Mouse (Mus musculus): ENCODE results near the gene Ebi3.

Ebi3 gene

DNA sequence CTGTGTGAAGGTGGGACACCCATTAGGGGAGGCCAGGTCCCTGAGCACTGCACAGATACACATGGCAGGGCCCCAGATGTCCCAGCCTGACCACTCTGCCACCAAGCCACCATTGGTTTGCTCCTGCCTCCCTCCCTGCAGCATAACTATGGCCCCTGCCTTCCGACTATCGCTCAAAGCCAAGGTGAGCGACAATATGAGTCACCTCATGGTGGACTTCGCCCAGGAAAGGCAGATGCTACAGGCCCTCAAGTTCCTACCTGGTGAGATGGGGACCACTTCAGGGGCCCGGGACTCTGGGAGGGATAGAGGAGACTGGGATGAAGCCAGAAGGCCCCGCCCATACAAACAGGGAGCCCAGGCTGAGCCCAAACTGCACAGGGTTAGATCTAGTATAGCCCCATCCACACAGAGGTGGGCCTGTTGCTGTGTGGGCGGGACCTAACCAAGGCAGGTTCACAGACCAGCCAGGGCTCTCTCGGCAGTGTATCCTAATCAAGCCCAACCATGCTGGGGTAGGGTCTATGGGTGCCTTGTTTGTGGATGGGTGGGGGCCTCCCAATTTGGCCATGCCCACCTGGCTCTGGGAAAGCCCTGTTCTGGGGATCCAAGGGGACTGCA, 37.9 kb downstream of the Ebi3 start:
- in situ Hi-C loops (cut with MboI, MseI): no loop called here

DNA sequence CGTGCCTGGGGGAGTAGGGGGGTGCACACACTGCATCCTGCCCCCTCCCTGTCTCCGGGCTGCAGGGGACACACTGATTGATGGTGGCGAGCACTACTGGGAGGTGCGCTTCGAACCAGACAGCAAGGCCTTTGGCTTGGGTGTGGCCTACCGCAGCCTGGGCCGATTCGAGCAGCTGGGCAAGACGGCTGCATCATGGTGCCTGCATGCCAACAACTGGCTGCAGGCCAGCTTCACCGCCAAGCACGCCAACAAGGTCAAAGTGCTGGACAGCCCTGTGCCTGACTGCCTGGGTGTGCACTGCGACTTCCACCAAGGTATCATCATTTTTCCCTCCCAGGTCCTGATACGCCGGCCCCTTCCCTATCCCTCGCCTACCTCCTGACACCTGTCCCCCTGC, 43.6 kb downstream of the Ebi3 start:
- in situ Hi-C loops (cut with MboI, MseI): no loop called here

DNA sequence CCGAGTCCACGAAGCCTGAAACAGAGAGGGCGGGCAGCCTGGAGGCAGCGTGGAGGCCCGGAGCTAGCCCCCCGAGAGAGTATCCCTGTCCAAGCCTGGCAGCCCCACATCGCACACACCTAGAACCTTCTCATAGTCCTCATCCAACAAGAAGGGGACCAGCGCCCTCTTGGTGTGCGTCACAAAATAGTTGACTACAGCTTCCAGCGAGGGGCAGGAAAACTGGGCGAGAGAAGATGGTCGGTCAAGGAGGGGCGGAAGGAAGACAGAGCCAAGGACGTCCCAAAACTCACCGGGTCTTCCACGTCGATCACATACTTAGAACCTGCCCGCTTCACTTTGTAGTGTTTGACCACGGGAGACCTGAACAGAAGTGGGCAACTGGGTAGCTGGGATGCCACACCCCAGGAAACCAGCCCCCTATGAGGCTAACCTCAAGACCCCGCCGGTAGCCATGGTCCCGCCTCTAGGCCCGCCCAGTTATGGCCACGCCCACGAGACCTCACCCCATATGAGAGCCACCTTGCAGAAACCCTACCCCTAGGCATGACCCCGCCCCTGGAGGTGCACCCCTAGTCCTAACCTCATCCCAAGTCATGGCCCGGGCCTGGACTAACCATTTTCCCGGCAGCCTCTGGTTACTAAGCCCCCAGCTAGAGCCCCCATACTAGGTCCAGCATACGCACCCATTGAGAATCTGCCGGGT, 47.5 kb downstream of the Ebi3 start:
- in situ Hi-C loops (cut with MboI, MseI): no loop called here

DNA sequence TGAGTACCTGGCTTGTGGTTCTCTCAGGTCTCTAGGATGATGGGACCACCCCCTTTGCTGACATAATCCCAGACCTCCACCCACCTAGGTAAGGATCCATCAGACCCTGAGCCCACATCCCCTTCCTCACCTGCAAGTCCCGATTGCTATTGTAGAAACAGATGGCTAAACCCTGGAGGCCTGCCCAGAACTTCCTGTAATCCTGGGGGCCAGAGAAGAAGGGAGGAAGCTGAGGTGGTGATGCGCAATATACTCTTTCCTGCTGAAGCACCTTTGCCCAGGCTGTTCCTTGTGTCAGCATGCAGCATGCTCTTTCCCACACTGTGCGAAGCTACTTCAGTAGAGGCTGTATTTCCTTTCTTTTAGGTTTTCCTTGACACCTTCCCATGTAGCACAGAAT, 50.6 kb downstream of the Ebi3 start:
- in situ Hi-C loops (cut with MboI, MseI): no loop called here

DNA sequence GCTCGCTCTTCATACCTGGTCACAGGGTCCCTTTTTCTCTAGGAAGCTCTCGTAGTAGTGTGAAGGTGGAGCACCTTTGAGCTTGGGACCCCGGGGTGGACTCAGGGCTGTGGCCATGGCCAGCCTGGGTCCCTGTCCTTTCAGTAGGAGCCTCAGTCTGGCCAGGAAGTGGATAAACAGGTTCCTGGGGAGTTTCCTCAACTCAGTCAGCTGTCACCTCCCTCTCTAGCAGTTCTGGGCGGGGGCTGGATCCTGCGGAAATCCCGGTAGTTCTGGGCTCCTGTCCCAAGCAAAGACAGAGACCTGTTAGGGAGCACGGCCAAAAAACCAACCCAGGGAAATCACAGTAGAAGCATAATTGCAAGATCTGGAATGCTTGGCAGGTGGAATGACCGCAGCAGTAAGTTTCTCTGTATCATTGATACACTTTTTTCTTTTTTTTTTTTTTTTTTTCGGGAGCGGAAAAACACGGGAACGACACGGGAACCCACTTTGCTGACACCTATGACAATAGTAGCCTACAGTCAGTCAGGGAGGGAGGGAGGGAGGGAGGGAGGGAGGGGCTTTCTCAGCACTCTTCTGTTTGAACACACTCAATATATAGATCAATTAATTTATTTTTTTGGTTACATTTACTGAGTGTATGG, 53.1 kb downstream of the Ebi3 start, which contains the start of the genes Stap2 and Mpnd:
TSS of gene Stap2 (minus strand) at position 170 of the 647 bp plus-strand sequence.
TSS of gene Mpnd (plus strand) at position 297 of the 647 bp plus-strand sequence.
- in situ Hi-C loops (cut with MboI, MseI): loop anchor here (5.0 kb wide), 2 partner anchors 1387 to 1863 kb away; no protein-coding TSS in a partner anchor

Data from regulatory T cell (primary cell).